In the genomic region with DNA sequence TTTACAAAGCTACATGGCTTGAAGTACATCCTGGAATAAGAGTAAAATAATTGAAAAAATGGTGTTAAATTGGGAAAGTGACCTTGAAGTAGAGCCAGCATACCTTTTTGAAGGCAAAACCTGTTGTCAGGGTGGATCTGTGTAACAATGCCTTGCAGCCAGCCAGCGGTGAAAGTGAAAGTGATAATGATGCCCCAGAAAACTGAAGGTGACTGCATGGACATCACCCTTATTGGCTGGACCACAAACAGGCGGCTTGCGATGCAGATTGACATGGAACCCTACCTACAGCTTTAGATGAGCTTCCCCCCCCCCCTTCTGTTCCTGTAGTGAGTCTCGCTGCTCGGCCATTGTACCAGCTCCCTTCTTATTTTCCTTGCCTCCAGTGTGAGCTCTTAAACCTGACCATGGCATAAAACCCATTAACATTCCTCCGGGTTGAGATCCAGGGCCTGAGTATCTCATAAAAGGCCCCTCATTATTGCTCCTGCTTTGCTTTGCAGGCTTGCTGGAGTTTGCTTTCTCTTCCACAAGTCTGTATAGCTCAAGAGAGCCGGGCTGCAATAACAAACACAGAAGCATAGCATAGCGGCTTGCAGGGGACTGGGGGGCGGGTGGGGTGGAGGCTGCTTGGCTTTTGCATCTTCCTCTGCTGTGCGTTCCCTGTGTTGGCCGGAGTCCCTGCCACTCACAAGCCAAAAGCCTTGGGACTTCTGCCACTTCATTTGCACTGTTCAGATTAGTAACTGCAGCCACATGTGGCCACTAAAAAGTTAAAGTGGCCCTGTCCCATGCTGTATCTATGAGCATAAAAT, we compare ENCODE assay signal across 9 mouse cellular contexts.
DNase-seq lines count a peak whose midpoint lies in the region; ATAC-seq and TF ChIP-seq lines count a peak whose summit lies in the region.
"Had no signal": no experiment of that assay in that cellular context is flagged by ENCODE, and none has a peak within 500 bp of the region (broad histone marks: within the 10 kb centered on the region; RNA-seq: fewer than 3 reads in every experiment).

No protein-coding gene starts in this region.

- intact Hi-C loops in heart, adult 2 months (cut with DNase I), result no loop called here

- no peak for TF ChIP-seq EP300 in heart, adult 2 months (IDR thresholded peaks at IDR 0.05; ENCODE audit: insufficient read depth, low read depth, low read length)

- no peaks in the 10 kb centered on the region for H3K79me2 ChIP-seq in heart, adult 2 months (replicated peaks; ENCODE audit: control insufficient read depth, insufficient read depth, low read length)

- peaks cover 2% of the 10 kb centered on the region; the same call in 1 of the 2 replicates for H3K9me3 ChIP-seq in midbrain, embryonic 10.5 days (replicated peaks)
- H3K9me3 ChIP-seq in midbrain, embryonic 13.5 days, result no peaks in the 10 kb centered on the region
- H3K9me3 ChIP-seq in forebrain, embryonic 12.5 days, result no peaks in the 10 kb centered on the region
- H3K9me3 ChIP-seq in neural tube, embryonic 13.5 days, result no peaks in the 10 kb centered on the region

- H3K9ac ChIP-seq in midbrain, embryonic 13.5 days (replicated peaks), result no peak overlapping the region
- no peak overlapping the region for H3K9ac ChIP-seq in forebrain, embryonic 12.5 days
- H3K9ac ChIP-seq in heart, adult 2 months (ENCODE audit: low read depth, low read length), result no peak overlapping the region
- no peak overlapping the region for H3K9ac ChIP-seq in neural tube, embryonic 13.5 days
- H3K9ac ChIP-seq: hindbrain, embryonic 14.5 days had no signal

- no peaks in the 10 kb centered on the region for H3K27me3 ChIP-seq in midbrain, embryonic 10.5 days (ENCODE audit: low read depth, poor library complexity, severe bottlenecking)
- H3K27me3 ChIP-seq in midbrain, embryonic 13.5 days, result no peaks in the 10 kb centered on the region
- H3K27me3 ChIP-seq in forebrain, embryonic 12.5 days, result no peaks in the 10 kb centered on the region
- H3K27me3 ChIP-seq in heart, adult 2 months (ENCODE audit: control insufficient read depth, insufficient read depth, low read length), result no peaks in the 10 kb centered on the region
- no peaks in the 10 kb centered on the region for H3K27me3 ChIP-seq in neural tube, embryonic 13.5 days

- H3K36me3 ChIP-seq in midbrain, embryonic 10.5 days, result no peaks in the 10 kb centered on the region
- H3K36me3 ChIP-seq in midbrain, embryonic 13.5 days, result no peaks in the 10 kb centered on the region
- no peaks in the 10 kb centered on the region for H3K36me3 ChIP-seq in forebrain, embryonic 12.5 days (replicated peaks)
- H3K36me3 ChIP-seq in heart, adult 2 months (ENCODE audit: control insufficient read depth, insufficient read depth, low read length), result peaks cover 4% of the 10 kb centered on the region
- H3K36me3 ChIP-seq in neural tube, embryonic 13.5 days, result no peaks in the 10 kb centered on the region

- TF ChIP-seq CTCF in heart, adult 2 months (IDR thresholded peaks at IDR 0.05), result peak; percentile 22; the same call in 1 of the 2 replicates

- no peak for DNase-seq in midbrain, embryonic 10.5 days (ENCODE audit: low spot score)
- peak; percentile 39 to 50 for DNase-seq in heart, adult 2 months
- no peak for DNase-seq in kidney, postnatal 10 days
- DNase-seq in kidney, adult 11 months, result no peak

- no peak for ATAC-seq in midbrain, embryonic 13.5 days
- no peak; the same call in 1 of the 2 replicates for ATAC-seq in forebrain, embryonic 12.5 days (ENCODE audit: low FRiP score)
- no peak for ATAC-seq in neural tube, embryonic 13.5 days (ENCODE audit: low read depth)

- no peak overlapping the region for H3K4me2 ChIP-seq in midbrain, embryonic 13.5 days (replicated peaks)
- H3K4me2 ChIP-seq in forebrain, embryonic 12.5 days, result peak overlapping the region; percentile 30
- H3K4me2 ChIP-seq in neural tube, embryonic 13.5 days, result 0 out of 2 replicates have a peak overlapping the region, but pooled peaks have one; percentile 9
- H3K4me2 ChIP-seq: hindbrain, embryonic 14.5 days; liver, embryonic 11.5 days had no signal

- H3K4me3 ChIP-seq in midbrain, embryonic 10.5 days, result no peak overlapping the region
- H3K4me3 ChIP-seq in midbrain, embryonic 13.5 days (replicated peaks), result no peak overlapping the region
- no peak overlapping the region for H3K4me3 ChIP-seq in forebrain, embryonic 12.5 days (replicated peaks)
- no peak overlapping the region for H3K4me3 ChIP-seq in heart, adult 2 months
- no peak overlapping the region for H3K4me3 ChIP-seq in neural tube, embryonic 13.5 days

- 0 out of 2 replicates have a peak overlapping the region, but pooled peaks have one; percentile 4 for H3K27ac ChIP-seq in midbrain, embryonic 10.5 days (replicated peaks)
- H3K27ac ChIP-seq in midbrain, embryonic 13.5 days, result no peak overlapping the region
- peak overlapping the region; percentile 56 for H3K27ac ChIP-seq in forebrain, embryonic 12.5 days
- H3K27ac ChIP-seq in heart, adult 2 months, result no peak overlapping the region
- H3K27ac ChIP-seq in neural tube, embryonic 13.5 days (replicated peaks), result 0 out of 2 replicates have a peak overlapping the region, but pooled peaks have one; percentile 38

- peaks cover 6% of the 10 kb centered on the region for H3K4me1 ChIP-seq in midbrain, embryonic 10.5 days
- H3K4me1 ChIP-seq in midbrain, embryonic 13.5 days (replicated peaks), result 0 out of 2 replicates have a peak, but pooled peaks cover 7% of the 10 kb centered on the region
- peaks cover 8% of the 10 kb centered on the region; the same call in 1 of the 2 replicates for H3K4me1 ChIP-seq in forebrain, embryonic 12.5 days
- no peaks in the 10 kb centered on the region; the same call in none of the 2 replicates for H3K4me1 ChIP-seq in heart, adult 2 months (ENCODE audit: control insufficient read depth, insufficient read depth, low read length)
- H3K4me1 ChIP-seq in neural tube, embryonic 13.5 days (replicated peaks), result 0 out of 2 replicates have a peak, but pooled peaks cover 8% of the 10 kb centered on the region

- WGBS in midbrain, embryonic 10.5 days, result 72% methylated on average over 11 of the region's 11 CpGs
- 50% methylated on average over 11 of the region's 11 CpGs for whole genome bisulfite sequencing in midbrain, embryonic 13.5 days
- 37% methylated on average over 11 of the region's 11 CpGs for WGBS in forebrain, embryonic 12.5 days
- 64% methylated on average over 11 of the region's 11 CpGs for WGBS in heart, adult 2 months
- 54% methylated on average over 11 of the region's 11 CpGs for WGBS in neural tube, embryonic 13.5 days

- no peak for TF ChIP-seq POLR2A in heart, adult 2 months (IDR thresholded peaks at IDR 0.05; ENCODE audit: insufficient read depth, low read depth, low read length)

Comparison
In these comparisons a context has a peak if more than half of its experiments do, and no peak if none do; other contexts are left out.
1. H3K27ac ChIP-seq: peak in midbrain, embryonic 10.5 days (single experiment), forebrain, embryonic 12.5 days (single experiment) and neural tube, embryonic 13.5 days (single experiment); none in midbrain, embryonic 13.5 days (single experiment) and heart, adult 2 months (single experiment).
2. DNase-seq: peak in heart, adult 2 months (2 of 2); none in midbrain, embryonic 10.5 days (single experiment), kidney, postnatal 10 days (single experiment) and kidney, adult 11 months (single experiment).